Mouse (Mus musculus): Measurements from ENCODE around the gene Atp5g1.

- no peak for TF ChIP-seq GATA1 (IDR thresholded peaks at IDR 0.05; ENCODE audit: low read length)
- no peak for TF ChIP-seq TAL1 (IDR thresholded peaks at IDR 0.05; ENCODE audit: low read length)
These were observed 40.3 kb downstream of the Atp5g1 start for GRCm38 (mm10) chr11:96035133-96035532.

Measured in erythroblast, embryonic 14.5 days (primary cell).